Mouse (Mus musculus): ENCODE measurements around the gene Top2a.

Top2a gene

DNA sequence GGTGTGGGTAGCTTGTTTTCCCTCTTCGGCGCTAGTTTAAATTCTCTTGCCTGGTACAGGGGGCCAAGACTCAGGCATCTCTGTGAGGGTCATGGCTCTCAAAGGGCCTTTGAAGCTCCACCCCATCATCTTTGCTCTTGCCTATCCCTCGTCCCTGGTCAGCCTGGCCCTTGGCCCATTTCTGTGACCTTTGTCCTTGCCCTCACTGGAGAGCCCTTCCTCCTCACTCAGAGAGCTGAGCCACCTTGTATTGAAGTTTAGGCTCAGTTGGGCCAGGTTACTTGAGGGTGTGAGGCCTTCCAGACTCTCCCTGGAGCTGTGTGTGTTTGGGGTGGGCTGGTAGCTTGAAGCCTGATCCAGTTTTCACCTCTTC, 78.4 kb downstream of the Top2a start:
- peak; percentile 95 to 96 for DNase-seq

- DNase-seq, result no peak
Observed at GRCm38 (mm10) chr11:98944897-98945604, 78.9 kb downstream of the Top2a start.

DNA sequence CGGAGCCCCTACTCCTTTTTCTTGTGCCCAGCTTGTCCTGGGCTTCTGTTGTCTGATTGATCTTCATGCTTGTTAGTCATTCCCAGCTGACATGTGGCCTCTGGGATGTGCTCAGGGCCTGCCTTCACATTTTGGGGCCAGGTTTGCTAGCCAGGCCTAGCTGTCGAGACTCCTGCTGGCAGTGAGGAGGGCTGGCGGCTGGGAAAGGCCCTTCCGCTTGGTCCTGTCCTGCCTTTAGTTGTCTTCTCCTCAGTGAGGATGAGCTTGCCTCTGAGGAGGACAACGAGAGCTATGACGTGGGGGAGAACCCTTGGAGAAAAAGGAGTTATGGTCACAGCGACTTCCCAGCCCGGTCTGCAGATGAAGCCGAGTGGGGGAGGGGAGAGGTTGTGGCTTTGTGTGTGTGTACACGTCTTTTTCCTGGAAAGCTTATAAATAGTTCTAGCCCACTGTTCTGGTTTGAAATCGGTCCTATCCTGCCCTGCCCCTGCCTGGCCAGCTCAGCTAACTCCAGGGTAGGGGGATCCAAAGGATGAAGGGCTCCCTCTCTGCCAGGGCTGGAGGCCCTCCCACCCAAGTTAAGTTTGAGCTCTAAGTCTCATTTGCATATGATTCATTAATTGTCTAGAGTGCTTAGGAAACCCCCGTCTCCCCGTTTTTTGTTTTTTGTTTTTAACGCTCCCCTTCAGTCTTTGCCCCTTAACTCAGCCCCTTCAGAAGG, 80.1 kb downstream of the Top2a start:
- no peak for DNase-seq

Data from kidney, adult 8-10 months (tissue).